Mouse (Mus musculus) layer of hippocampus, adult 2 months (tissue): Measurements from ENCODE around the gene Rab31. TPM values are rescaled to one million over a fixed set of nuclear protein-coding genes. Genes with fewer than 3 reads are reported as not detected.

Experiments
- DNase-seq, 2 experiments: peaks; one replicate each; pipeline ENCODE4 v3.0.0; 2022; ENCODE audit warnings: low spot score in 2 of 2
- H3K27ac ChIP-seq: fragments of 200-600 bp; 2 replicates; pipeline ENCODE4 v1.8.1; 2022
- H3K4me3 ChIP-seq: fragments of 200-600 bp; 2 replicates; pipeline ENCODE4 v1.8.1; 2022; ENCODE audit warnings: mild to moderate bottlenecking
- CTCF ChIP-seq: fragments of 200-600 bp; conservative IDR thresholded peaks from 2 replicates; pipeline ENCODE4 v1.8.1; 2022; ENCODE audit warnings: antibody characterized with exemption, mild to moderate bottlenecking, moderate library complexity
- total RNA-seq, 2 experiments: library from RNA; stranded (reverse); gene quantifications; 2 replicates each; pipeline ENCODE4 v1.2.3; 2021

Rab31 gene
- total RNA-seq, 2 experiments from 2014 or later = 46.9 TPM

DNA sequence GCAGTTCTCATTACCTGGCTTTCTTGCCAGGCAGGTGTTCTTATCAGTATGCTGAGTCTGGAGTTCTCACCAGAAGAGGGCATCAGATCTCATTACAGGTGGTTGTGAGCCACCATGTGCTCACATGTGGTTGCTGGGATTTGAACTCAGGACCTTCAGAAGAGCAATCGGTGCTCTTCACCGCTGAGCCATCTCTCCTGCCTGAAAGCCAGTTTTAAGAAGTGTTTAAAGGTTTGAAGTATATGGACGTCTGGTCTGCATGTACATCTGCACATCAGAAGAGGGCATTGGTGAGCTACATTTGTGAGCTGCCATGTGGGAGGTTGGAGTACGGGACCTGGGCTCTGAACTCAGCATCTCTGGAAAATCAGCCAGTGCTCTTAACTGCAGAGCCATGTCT is 1.1 kb upstream of the Rab31 start:
- Histone ChIP-seq H3K27ac (no peak overlapping the region), H3K4me3 (no peak overlapping the region)
- TF ChIP-seq CTCF = peak; percentile 68
- DNase-seq = no peak

DNA sequence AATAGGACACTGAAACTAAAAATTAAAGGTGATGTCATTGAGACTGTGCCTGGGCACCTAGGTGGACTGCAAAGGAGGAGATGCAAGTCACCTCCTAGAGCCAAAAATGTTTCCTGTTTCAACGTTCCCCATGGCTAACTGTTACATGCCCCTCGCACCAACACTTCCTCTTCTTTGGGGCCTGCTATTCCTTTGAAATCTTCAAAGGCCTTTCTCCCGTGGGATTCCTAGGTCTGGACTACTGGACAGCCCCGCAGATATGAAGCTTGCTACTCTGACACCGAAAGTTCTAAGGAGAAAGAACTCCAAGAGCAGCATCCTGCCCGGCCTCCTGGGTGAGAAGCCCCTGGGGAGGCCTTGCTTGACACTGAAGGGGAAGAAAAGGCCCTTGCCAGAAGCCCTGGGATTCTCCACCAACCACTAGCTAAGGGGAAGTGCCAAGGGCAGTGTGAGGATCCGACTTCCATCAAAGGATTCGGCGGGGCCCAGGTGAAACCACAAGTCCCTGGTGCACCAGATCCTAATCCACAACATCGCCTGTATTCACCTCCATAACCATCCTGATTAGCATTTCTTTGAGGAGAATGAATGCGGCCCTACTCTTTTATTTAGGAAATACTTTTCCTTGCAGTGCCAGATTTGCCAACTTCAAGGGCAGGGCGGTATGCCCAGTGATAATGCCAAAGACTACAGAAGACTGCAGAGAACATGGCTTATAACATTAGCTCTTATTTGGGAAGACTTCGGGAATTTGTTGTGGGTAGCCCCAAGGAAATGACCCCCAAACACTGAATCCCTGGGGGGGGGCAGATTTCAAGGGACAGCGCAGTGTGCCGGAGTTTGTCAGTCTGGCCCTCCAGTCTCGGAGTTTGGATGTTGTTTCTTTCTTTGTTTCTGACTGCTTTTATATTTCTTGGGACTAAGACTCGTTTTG is 1.3 kb downstream of the Rab31 start:
- DNase-seq = no peak
- Histone ChIP-seq H3K4me3 (peak overlapping the region; percentile 82), H3K27ac (peak overlapping the region; percentile 90)
- no peak for TF ChIP-seq CTCF

DNA sequence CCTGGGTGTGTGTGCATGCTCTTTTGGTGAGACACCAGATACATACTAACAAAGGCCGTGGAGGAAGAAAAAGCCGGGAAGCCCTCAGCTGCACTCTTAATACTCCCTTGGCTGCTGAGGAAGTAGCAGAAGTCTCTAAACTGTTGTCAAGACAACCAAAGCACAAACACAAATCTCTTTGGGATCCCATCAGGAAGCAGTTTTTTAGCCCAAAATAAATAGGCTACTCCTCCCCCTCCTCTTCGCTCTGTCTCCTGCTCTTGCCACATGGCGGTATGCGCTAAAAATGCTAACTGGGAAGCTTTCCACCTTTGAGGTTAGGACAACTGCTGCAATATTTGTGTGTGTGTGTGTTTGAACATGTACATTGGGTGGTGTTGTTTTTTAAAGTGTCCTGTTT is 4.1 kb downstream of the Rab31 start:
- DNase-seq = peak; percentile 49 to 60
- peak overlapping the region; percentile 21; the same call in 1 of the 2 replicates for H3K4me3 ChIP-seq
- H3K27ac ChIP-seq = peak overlapping the region; percentile 68
- no peak for TF ChIP-seq CTCF

DNA sequence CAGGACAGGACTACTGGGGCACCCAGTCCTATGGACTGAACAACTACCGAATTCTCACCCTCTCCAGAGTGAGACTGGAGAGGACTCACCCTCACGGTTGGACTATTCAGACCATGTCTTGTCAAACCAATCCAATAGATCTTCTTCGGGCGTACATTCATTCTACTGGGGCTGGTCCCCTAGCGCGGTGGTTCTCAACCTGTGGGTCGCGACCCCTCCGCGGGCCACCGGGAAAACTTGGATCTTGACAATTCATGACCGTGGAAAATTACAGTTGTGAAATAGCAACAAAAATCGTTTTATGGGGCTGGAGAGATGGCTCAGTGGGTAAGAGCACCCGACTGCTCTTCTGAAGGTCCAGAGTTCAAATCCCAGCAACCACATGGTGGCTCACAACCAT is 9.3 kb downstream of the Rab31 start:
- TF ChIP-seq CTCF = no peak
- no peak for DNase-seq
- Histone ChIP-seq H3K4me3 (no peak overlapping the region), H3K27ac (no peak overlapping the region)

DNA sequence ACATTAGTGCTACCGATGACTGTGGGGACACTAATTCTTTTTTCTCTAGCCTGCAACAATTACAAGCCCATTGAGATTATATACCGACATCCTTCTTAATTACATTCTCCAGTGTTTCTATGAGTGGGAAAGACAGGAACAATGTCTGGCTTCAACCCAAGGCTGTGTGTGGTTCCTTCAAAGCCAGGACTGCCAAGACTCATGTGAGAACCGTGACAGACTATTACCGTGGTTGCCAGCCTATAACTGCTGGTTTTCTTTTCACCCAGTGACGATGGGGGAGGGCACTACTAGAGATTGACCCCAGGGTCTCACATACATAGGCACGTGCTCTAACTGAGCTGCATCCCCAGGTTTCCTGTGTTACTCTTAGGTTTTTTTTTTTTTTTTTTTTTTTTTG is 15.4 kb downstream of the Rab31 start:
- Histone ChIP-seq H3K4me3 (no peak overlapping the region), H3K27ac (no peak overlapping the region)
- DNase-seq = no peak
- no peak for TF ChIP-seq CTCF

DNA sequence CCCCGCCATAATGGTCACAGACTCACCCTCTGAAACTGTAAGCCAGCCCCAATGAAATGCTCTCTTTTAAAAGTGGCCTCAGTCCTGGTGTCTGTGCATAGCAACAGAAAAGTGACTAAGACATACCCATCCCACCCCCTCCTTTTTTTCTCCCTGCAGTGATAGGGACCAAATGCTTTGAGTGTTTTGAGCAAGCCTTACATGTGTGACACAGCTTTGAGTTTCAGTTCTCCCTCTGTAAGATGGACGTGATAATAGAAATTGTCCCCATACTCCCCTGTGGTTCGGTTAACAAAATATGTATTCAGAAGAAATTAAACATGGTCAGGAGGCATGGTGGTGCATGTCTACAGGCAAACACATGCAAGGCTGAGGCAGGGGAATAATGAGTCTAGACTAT is 16.7 kb downstream of the Rab31 start:
- H3K4me3 ChIP-seq = no peak overlapping the region
- H3K27ac ChIP-seq = no peak overlapping the region
- no peak for TF ChIP-seq CTCF
- DNase-seq = no peak

DNA sequence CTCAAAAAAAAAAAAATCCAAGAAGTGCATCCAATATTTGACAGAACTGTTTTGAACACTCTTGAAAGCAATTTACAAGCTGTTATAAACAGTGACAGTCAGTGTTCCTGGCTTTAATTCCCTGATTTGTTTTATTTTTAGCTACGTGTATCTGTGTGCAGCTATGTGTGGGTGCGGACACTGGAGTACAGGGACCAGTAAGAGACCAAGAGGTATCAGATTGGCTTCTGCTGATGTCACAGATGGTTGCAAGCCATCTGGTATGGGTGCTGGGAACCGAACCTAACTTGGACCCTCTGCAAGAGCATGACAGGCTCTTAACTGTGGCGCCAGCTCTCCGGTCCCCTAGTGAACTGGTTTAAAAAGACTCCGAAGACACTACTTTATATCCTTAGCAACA is 19.4 kb downstream of the Rab31 start:
- Histone ChIP-seq H3K27ac (no peak overlapping the region), H3K4me3 (no peak overlapping the region)
- no peak for DNase-seq
- TF ChIP-seq CTCF = no peak

DNA sequence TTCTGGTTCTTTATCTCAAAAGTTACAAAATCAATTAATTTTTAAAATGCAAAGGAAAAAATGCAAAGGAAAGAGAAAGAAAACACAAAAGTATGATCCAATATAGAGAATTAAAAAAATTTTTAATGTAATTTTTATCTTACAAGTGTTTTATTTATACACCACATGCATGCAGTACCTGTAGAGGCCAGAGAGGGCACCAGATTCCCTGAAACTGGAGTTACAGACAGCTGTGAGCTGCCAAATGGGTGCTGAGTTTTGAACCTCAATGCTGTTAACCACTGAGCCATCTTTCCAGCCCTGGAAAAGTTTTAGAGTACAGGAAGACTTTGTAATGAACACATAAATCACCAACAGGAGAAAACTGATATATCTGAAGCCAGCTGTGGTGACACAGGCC is 22.3 kb downstream of the Rab31 start:
- no peak for DNase-seq
- TF ChIP-seq CTCF = peak; percentile 65
- Histone ChIP-seq H3K4me3 (no peak overlapping the region), H3K27ac (no peak overlapping the region)

DNA sequence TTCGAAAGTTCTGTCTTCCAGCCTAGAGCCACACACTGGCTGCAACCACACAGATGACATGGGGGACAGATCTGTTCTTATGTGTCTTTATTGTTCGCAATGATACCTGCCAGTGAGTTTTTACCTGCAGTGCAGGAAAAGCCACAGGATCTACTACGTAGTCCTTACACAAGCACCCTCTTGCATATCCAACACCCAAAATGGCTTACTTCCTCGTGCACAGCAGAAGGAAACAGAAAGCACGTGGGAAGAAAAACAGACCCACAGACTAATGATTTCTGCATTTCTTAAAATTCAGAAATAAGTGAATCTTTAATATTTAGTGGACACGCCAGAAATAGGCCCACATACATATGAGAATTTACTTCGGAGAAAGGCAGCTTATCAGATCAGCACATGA is 22.7 kb downstream of the Rab31 start:
- no peak for TF ChIP-seq CTCF
- no peak overlapping the region for H3K27ac ChIP-seq
- DNase-seq = no peak
- no peak overlapping the region for H3K4me3 ChIP-seq

DNA sequence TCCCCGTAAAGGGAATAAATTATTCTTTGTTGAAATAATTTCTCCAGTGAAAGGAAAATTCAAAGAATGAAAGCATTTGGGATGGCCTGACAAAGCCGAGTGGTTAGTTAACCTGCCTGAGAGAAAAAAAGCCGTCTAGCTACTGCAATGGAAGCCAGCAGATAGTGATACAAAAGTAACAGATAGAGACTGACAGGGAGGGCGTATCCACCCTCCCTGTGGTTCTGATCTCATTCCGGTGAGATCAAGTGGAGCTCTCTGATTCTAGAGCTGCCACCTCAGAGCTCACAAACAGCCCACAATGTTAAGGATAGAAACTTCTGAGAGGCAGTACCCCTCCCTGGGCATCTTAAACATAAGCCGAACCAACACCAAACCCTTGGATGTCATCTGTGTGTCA is 23.6 kb downstream of the Rab31 start:
- no peak for TF ChIP-seq CTCF
- Histone ChIP-seq H3K27ac (0 out of 2 replicates have a peak overlapping the region, but pooled peaks have one; percentile 11), H3K4me3 (no peak overlapping the region)
- DNase-seq = no peak

DNA sequence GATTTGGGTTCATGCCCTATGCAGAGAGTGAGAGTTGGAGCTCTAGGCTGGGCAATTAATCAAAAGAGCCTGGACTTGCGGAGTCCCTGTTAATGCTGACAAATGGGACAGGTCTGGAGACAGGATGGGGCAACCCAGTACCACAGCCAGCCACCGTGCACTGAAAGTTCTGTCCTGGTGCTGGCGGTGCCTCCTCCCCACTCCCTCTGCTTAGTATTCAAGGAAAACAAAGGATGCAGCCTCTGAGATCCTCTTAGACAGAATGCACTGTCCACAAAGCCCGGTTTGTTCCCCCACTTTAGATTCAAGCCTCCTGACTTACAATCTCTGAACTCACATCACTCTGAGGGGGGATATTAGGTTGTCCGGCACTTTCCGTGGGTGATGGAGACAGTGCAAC is 26.2 kb downstream of the Rab31 start:
- peak in 1 of 2 experiments; percentile 27 for DNase-seq
- no peak for TF ChIP-seq CTCF
- peak overlapping the region; percentile 80 for H3K27ac ChIP-seq
- H3K4me3 ChIP-seq = no peak overlapping the region

DNA sequence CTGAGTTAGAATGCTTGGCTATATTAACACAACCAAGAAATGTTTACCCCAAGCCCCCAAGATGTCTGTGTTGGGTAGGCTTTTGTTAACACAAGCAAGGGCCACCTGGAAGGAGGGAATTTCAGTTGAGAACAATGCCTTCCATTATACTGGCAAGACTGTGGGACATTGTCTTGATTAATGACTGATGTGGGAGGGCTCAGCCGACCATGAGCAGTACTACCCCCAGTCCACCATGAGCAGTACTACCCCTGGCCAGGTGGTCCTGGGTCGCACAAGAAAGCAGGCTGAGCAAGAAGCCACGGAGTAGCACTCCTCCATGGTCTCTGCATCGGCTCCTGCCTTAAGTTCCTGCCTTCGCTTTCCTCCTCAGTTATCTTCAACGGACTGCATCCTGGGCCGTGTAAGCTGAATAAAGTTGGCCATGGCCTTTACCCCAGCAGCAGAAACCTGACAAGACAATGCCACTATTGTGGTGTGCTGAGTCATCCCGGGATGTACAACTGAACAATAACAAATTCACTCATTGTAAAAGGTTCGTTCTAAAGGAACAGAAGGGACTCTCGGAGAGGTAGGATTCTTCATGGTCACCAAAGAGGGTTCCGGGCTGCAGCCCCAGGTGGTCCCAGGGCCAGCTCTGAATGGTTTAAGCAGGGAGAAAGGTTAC is 28.8 kb downstream of the Rab31 start:
- no peak for DNase-seq
- TF ChIP-seq CTCF = no peak
- Histone ChIP-seq H3K4me3 (no peak overlapping the region), H3K27ac (peak overlapping the region; percentile 80)

DNA sequence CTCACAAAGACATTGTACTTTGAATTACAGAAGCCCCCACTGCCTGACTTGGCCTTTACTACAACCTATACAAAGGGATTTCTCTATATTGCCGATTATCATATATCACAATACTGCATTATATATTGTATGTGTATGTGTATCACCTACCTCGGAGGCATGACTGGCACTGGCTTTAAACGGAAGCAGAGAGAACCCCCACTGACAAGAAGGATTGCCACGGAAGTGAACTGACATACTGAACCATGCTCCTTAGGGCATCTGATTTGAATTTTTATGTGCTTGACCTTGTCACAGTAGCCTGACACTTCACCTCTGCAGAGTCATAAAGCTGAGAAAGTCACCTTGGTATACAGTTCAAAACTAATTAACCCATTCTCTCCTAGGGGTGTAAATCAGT is 29.6 kb downstream of the Rab31 start:
- no peak for TF ChIP-seq CTCF
- Histone ChIP-seq H3K27ac (peak overlapping the region; percentile 80), H3K4me3 (no peak overlapping the region)
- DNase-seq = no peak
